Mouse (Mus musculus) splenic B cell, adult 2 months (primary cell): Measurements from ENCODE around the gene Slc38a8.
A peak's percentile ranks its signal among the peaks of the same experiment; 100 is the strongest.

Source experiments
- DNase-seq: peaks from one replicate; pipeline ENCODE4 v3.0.0-alpha.2; 2011; ENCODE audit warnings: low read depth, low spot score
- H3K27me3 ChIP-seq: 2 replicates; pipeline ENCODE4 v1.6.1; 2012; ENCODE audit warnings: mild to moderate bottlenecking, low read length, moderate library complexity, mixed read lengths; ENCODE audit not compliant: control insufficient read depth, poor library complexity, insufficient read depth, severe bottlenecking
- H3K36me3 ChIP-seq: 2 replicates; pipeline ENCODE4 v1.6.1; 2012; ENCODE audit warnings: mild to moderate bottlenecking, low read length, moderate library complexity, mixed read lengths; ENCODE audit not compliant: control insufficient read depth, poor library complexity, insufficient read depth, severe bottlenecking

The Slc38a8 gene

GRCm38 (mm10) chr8:119511722-119512121, 10.2 kb upstream of the Slc38a8 start:
- DNase-seq = no peak

GRCm38 (mm10) chr8:119510471-119510870, 9.0 kb upstream of the Slc38a8 start:
- no peak for DNase-seq
- Histone ChIP-seq H3K27me3 (no peaks in the 10 kb centered on the region), H3K36me3 (peaks cover 10% of the 10 kb centered on the region)

More at GRCm38 (mm10) chr8:119511722-119512121, 10.2 kb upstream of the Slc38a8 start:
- Histone ChIP-seq H3K36me3 (peaks cover 13% of the 10 kb centered on the region), H3K27me3 (no peaks in the 10 kb centered on the region)

- DNase-seq = no peak
- Histone ChIP-seq H3K27me3 (no peaks in the 10 kb centered on the region), H3K36me3 (peaks cover 9% of the 10 kb centered on the region)
Observed at GRCm38 (mm10) chr8:119506106-119506505, 4.6 kb upstream of the Slc38a8 start.

DNA sequence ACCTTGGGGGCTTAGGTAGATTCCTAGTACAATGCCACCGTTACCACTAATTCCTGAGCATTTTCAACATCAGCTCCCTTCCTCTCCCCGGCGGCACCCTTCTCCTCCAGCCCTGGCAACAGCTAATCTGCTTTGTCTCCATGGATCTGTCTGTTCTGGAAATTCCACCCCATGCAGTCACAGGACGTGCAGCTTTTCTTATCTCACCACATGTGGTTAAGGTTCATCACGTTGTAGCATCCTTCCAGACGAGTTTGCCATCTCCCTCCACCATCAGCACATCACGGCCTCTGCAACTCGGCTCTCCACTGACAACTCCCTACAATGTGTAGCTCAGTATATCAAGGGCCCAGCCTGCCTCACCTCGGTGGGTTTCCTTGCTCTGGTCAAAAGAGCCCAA, 4.0 kb upstream of the Slc38a8 start:
- DNase-seq = no peak
- no peaks in the 10 kb centered on the region for H3K27me3 ChIP-seq
- H3K36me3 ChIP-seq = peaks cover 9% of the 10 kb centered on the region

- no peak for DNase-seq
- H3K36me3 ChIP-seq = peaks cover 4% of the 10 kb centered on the region
- H3K27me3 ChIP-seq = no peaks in the 10 kb centered on the region
Observed at GRCm38 (mm10) chr8:119503191-119503767, 1.8 kb upstream of the Slc38a8 start.

DNA sequence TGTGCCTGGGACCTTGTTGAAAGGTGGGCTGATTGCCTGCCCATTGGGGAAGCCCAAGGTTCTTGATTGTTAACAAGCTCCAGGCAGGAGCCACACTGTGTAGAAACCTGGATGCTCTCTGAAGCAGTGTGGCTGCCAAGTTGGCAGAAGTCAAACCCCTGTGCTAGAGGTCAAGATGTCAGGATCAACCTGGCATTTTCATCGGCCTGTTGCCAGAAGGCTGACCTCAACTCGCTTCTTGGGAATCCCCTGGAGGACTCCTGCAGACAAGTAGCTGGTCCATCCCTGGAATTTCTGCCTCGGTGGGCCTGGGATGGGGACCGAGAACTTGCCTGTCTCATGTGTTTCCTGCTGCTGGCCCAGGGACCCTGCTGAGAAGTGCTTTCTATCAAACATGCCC, 613 bp upstream of the Slc38a8 start:
- Histone ChIP-seq H3K27me3 (no peaks in the 10 kb centered on the region), H3K36me3 (peaks cover 2% of the 10 kb centered on the region; the same call in 1 of the 2 replicates)
- DNase-seq = no peak

- DNase-seq = no peak
- H3K27me3 ChIP-seq = no peaks in the 10 kb centered on the region
- H3K36me3 ChIP-seq = no peaks in the 10 kb centered on the region
Observed at GRCm38 (mm10) chr8:119499836-119500235, 1.7 kb downstream of the Slc38a8 start.

DNA sequence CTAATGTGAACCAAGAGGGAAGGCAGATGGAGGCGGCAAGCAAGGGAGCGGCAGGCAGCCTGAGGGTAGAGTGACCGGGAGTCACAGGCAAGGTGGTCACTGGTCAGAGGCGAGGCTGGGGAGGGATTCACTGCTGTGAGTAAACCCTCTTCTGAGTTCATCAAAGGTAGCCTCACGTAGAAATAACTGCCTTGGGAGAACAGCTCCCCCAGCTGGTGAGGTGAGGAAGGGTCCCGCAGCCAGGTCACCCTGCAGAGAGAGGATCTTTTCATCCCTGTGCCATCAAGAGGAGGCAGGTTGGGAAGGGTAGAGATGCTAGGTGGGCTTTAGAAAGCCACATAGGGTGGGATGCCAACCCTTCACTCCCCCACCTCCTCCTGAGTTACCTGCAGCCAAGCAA, 4.7 kb downstream of the Slc38a8 start:
- peak; percentile 74 for DNase-seq
- H3K27me3 ChIP-seq = no peaks in the 10 kb centered on the region

GRCm38 (mm10) chr8:119487093-119487492, 14.4 kb downstream of the Slc38a8 start:
- H3K36me3 ChIP-seq = no peaks in the 10 kb centered on the region
- DNase-seq = no peak
- H3K27me3 ChIP-seq = no peaks in the 10 kb centered on the region

More for the DNA sequence above, 4.7 kb downstream of the Slc38a8 start:
- no peaks in the 10 kb centered on the region for H3K36me3 ChIP-seq

- no peaks in the 10 kb centered on the region for H3K27me3 ChIP-seq
- DNase-seq = peak; percentile 64
- H3K36me3 ChIP-seq = no peaks in the 10 kb centered on the region
Observed at GRCm38 (mm10) chr8:119484145-119484896, 17.2 kb downstream of the Slc38a8 start.

- DNase-seq = no peak
- Histone ChIP-seq H3K36me3 (no peaks in the 10 kb centered on the region), H3K27me3 (no peaks in the 10 kb centered on the region)
Observed at GRCm38 (mm10) chr8:119478684-119479083, 22.8 kb downstream of the Slc38a8 start.

GRCm38 (mm10) chr8:119468091-119468490, 33.4 kb downstream of the Slc38a8 start:
- no peaks in the 10 kb centered on the region for H3K36me3 ChIP-seq
- no peaks in the 10 kb centered on the region for H3K27me3 ChIP-seq
- no peak for DNase-seq

- H3K27me3 ChIP-seq = no peaks in the 10 kb centered on the region
- no peaks in the 10 kb centered on the region for H3K36me3 ChIP-seq
- DNase-seq = no peak
Observed at GRCm38 (mm10) chr8:119466794-119467193, 34.7 kb downstream of the Slc38a8 start.

DNA sequence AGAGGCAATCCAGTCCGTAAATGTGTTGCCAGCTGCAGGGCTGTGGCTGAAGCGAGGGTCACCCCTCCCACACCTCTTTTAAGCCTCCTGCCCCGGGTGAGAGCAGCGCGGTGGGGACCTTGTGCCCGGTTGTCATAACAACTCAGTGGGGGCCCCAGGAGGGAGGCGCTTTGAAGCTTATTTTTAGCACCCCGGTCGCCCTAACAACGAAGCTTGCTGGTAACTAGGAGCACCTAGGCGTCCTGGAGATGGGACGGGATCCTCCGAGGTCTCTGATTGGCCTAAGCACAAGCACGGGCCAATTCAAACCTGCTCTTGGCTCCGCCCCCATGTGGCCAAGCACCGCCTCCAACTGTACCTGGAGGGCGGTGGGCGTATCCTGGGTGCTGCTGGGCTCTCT, 35.4 kb downstream of the Slc38a8 start:
- H3K36me3 ChIP-seq = no peaks in the 10 kb centered on the region
- no peaks in the 10 kb centered on the region for H3K27me3 ChIP-seq
- no peak for DNase-seq

- H3K36me3 ChIP-seq = no peaks in the 10 kb centered on the region
- DNase-seq = no peak
- no peaks in the 10 kb centered on the region for H3K27me3 ChIP-seq
Observed at GRCm38 (mm10) chr8:119463709-119464108, 37.8 kb downstream of the Slc38a8 start.
